Mouse (Mus musculus) limb, embryonic 14.5 days (tissue): Measurements from ENCODE around the gene Kank1. TPM values are rescaled to one million over a fixed set of nuclear protein-coding genes. Genes with fewer than 3 reads are reported as not detected.

Experiments used
- ATAC-seq: fragments of 200-750 bp; cut with Nextera tagmentation; 2 replicates; pipeline ENCODE4 v1.8.0; 2017; ENCODE audit warnings: low read depth, moderate number of reproducible peaks, moderate TSS enrichment; ENCODE audit not compliant: low FRiP score
- DNase-seq: peaks from one replicate; pipeline ENCODE4 v3.0.0-alpha.2; 2015; ENCODE audit warnings: low spot score
- H3K27ac ChIP-seq: fragments of 300-500 bp; sonication (generic); replicated peaks from 2 replicates; pipeline ENCODE4 v1.5.1; 2014; ENCODE audit warnings: low read depth, mild to moderate bottlenecking, low read length, moderate library complexity, mixed read lengths
- H3K27me3 ChIP-seq: fragments of 300-500 bp; sonication (generic); 2 replicates; pipeline ENCODE4 v1.6.1; 2014; ENCODE audit warnings: low read length, mixed read lengths; ENCODE audit not compliant: control insufficient read depth, insufficient read depth
- H3K36me3 ChIP-seq: fragments of 300-500 bp; sonication (generic); 2 replicates; pipeline ENCODE4 v1.6.1; 2014; ENCODE audit warnings: mild to moderate bottlenecking, low read length, moderate library complexity, mixed read lengths; ENCODE audit not compliant: control insufficient read depth, insufficient read depth
- H3K4me1 ChIP-seq: fragments of 300-500 bp; sonication (generic); 2 replicates; pipeline ENCODE4 v1.6.1; 2014; ENCODE audit warnings: antibody characterized with exemption, low read length, mixed read lengths; ENCODE audit not compliant: control insufficient read depth, insufficient read depth
- H3K4me2 ChIP-seq: fragments of 300-500 bp; sonication (generic); replicated peaks from 2 replicates; pipeline ENCODE4 v1.6.1; 2014; ENCODE audit warnings: low read depth, mild to moderate bottlenecking, low read length, moderate library complexity; ENCODE audit not compliant: severe bottlenecking
- H3K4me3 ChIP-seq: fragments of 300-500 bp; sonication (generic); replicated peaks from 2 replicates; pipeline ENCODE4 v1.5.1; 2014; ENCODE audit warnings: low read length
- H3K9ac ChIP-seq: fragments of 300-500 bp; sonication (generic); 2 replicates; pipeline ENCODE4 v1.6.1; 2014; ENCODE audit warnings: mild to moderate bottlenecking, low read depth, low read length, moderate library complexity; ENCODE audit not compliant: severe bottlenecking
- H3K9me3 ChIP-seq: fragments of 300-500 bp; sonication (generic); 2 replicates; pipeline ENCODE4 v1.6.1; 2016; ENCODE audit warnings: low read length; ENCODE audit not compliant: control insufficient read depth
- POLR2A ChIP-seq: fragments of 200-500 bp; IDR thresholded peaks from 2 replicates; pipeline ENCODE4 v1.8.0; 2012; ENCODE audit warnings: inconsistent platforms, mild to moderate bottlenecking, moderate library complexity, borderline replicate concordance; ENCODE audit not compliant: insufficient read depth, insufficient read length; ENCODE audit errors: extremely low read depth
- WGBS: fragments of 180-500 bp; shearing (Covaris S2); extraction: QIAGEN DNeasy Blood & Tissue Kit; methylation state at CpG from one replicate; pipeline ENCODE4 v1.1.7; 2014; 5-methylcytosine and 5-hydroxymethylcytosine counted together
- polyA plus RNA-seq, 2 experiments: library from polyadenylated mRNA; depleted of rRNA in 1 of 2; stranded (reverse) in 1 of 2; unstranded in 1 of 2; fragments of >200 nt; fragmentation: Nextera tagmentation in 1 of 2; extraction: Ambion mirVana in 1 of 2; gene quantifications; 2 replicates each; pipeline versions ENCODE4 v1.2.1 to v1.2.3; 2012 to 2014

Gene Kank1
- polyA plus RNA-seq, 2 experiments = 26.0 to 38.2 TPM

DNA sequence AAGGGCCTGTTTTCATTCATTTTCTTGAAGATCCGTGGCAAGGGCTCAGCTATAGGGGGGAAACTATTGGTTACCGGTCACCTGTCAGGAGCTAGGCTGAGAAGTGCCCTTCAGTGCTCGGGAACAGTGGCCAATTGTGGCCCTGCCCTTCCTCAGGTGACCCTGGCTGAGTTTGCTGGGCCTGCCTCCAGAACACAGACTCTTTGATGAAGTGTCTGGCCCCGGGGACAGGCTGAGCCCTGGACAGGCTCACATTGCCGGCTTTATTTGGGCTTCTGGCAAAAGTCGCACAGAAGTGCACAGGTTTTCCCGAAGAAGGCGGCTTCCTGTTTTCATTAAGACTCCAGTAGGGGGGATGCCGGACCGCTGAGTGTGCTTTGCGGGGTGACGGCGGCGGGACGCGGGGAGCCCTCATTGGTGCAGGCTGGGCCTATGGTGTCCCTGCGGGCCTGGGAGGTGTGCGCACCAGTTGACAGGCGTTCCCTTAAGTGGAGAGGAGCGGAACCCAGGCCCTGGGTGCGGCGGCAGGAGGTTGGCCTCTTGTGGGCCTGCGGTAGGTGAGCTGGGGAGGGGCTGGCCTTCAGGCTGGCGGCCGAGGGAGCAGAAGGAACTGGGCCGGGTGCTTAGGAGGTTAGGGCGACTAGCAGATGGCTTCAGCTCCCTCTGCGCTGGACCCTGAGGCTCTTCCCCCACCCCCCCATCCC is 169.9 kb downstream of the Kank1 start:
- whole genome bisulfite sequencing = under 1% methylated on average over 27 of the region's 28 CpGs
- H3K36me3 ChIP-seq = peaks cover 25% of the 10 kb centered on the region
- H3K4me2 ChIP-seq = peak overlapping the region; percentile 86
- DNase-seq = peak; percentile 72
- H3K9me3 ChIP-seq = no peaks in the 10 kb centered on the region
- no peaks in the 10 kb centered on the region for H3K27me3 ChIP-seq
- peak overlapping the region; percentile 68 for H3K9ac ChIP-seq
- H3K4me3 ChIP-seq = peak overlapping the region; percentile 47
- ATAC-seq = peak; percentile 74
- peaks cover 63% of the 10 kb centered on the region for H3K4me1 ChIP-seq
- H3K27ac ChIP-seq = peak overlapping the region; percentile 94
- TF ChIP-seq POLR2A = no peak

GRCm38 (mm10) chr19:25407185-25407886 is 170.6 kb downstream of the Kank1 start:
- peak overlapping the region; percentile 86 for H3K4me2 ChIP-seq
- H3K27ac ChIP-seq = peak overlapping the region; percentile 94
- ATAC-seq (peak; percentile 27; the same call in 1 of the 2 replicates), DNase-seq (peak; percentile 61)
- H3K4me1 ChIP-seq = peaks cover 60% of the 10 kb centered on the region
- TF ChIP-seq POLR2A = no peak
- H3K36me3 ChIP-seq = peaks cover 27% of the 10 kb centered on the region
- peak overlapping the region; percentile 47 for H3K4me3 ChIP-seq
- 4% methylated on average over 10 of the region's 10 CpGs for WGBS
- H3K9ac ChIP-seq = peak overlapping the region; percentile 68
- no peaks in the 10 kb centered on the region for H3K9me3 ChIP-seq
- H3K27me3 ChIP-seq = no peaks in the 10 kb centered on the region

DNA sequence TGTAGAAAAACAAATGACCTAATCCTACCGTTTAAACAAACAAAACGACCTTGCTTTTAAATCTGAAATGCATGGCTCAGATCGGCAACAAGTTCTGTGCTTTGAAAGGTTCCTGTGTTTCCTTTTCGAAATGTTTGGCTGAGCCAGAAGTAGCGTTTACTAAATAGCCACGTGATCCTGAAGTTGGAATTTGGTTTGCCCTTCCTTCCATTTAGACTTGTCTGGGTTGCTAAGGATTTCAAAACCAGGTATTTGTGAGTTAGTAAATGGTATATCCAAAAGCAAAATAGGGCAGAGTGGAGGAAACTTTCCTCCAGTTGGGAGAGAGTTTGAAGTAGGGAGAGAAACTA is 171.1 kb downstream of the Kank1 start:
- DNase-seq = no peak
- WGBS = 5% methylated on average over 6 of the region's 6 CpGs
- peaks cover 60% of the 10 kb centered on the region for H3K4me1 ChIP-seq

DNA sequence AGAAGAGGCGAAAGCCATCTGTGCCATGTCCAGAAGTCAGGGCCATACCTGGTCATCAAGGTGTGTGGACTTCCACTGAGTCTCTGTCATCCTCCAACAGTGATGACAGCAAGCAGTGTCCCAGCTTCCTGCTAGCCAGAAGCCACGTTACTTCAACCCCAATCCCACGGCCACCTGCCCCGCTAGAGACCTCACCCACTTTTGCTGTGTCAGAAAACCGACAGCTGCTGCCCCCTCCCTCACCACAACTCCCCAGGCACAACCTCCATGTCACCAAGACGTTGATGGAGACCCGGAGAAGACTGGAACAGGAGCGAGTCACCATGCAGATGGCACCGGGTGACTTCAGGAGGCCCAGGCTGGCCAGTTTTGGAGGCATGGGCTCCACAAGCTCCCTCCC is 172.5 kb downstream of the Kank1 start:
- TF ChIP-seq POLR2A = no peak
- H3K4me2 ChIP-seq = no peak overlapping the region
- H3K27me3 ChIP-seq = no peaks in the 10 kb centered on the region
- no peak overlapping the region for H3K4me3 ChIP-seq
- no peak overlapping the region for H3K9ac ChIP-seq
- ATAC-seq (no peak), DNase-seq (no peak)
- no peak overlapping the region for H3K27ac ChIP-seq
- 96% methylated on average over 9 of the region's 9 CpGs for WGBS
- H3K4me1 ChIP-seq = peaks cover 49% of the 10 kb centered on the region
- no peaks in the 10 kb centered on the region for H3K9me3 ChIP-seq
- H3K36me3 ChIP-seq = peaks cover 35% of the 10 kb centered on the region

More for the DNA sequence above, 171.1 kb downstream of the Kank1 start:
- Histone ChIP-seq H3K36me3 (peaks cover 30% of the 10 kb centered on the region), H3K4me3 (peak overlapping the region; percentile 47), H3K4me2 (peak overlapping the region; percentile 86), H3K9me3 (no peaks in the 10 kb centered on the region), H3K27ac (peak overlapping the region; percentile 94), H3K9ac (peak overlapping the region; percentile 68; the same call in 1 of the 2 replicates), H3K27me3 (no peaks in the 10 kb centered on the region)
- no peak for ATAC-seq
- TF ChIP-seq POLR2A = no peak

- H3K27ac ChIP-seq = no peak overlapping the region
- H3K27me3 ChIP-seq = no peaks in the 10 kb centered on the region
- 68% methylated on average over 17 of the region's 17 CpGs for WGBS
- peak overlapping the region; percentile 40 for H3K4me2 ChIP-seq
- H3K36me3 ChIP-seq = peaks cover 35% of the 10 kb centered on the region
- H3K4me1 ChIP-seq = peaks cover 47% of the 10 kb centered on the region
- ATAC-seq (no peak), DNase-seq (no peak)
- TF ChIP-seq POLR2A = no peak
- no peaks in the 10 kb centered on the region for H3K9me3 ChIP-seq
- peak overlapping the region; percentile 9 for H3K4me3 ChIP-seq
- H3K9ac ChIP-seq = no peak overlapping the region
Measured at GRCm38 (mm10) chr19:25411353-25411752, 174.6 kb downstream of the Kank1 start.
